Mouse (Mus musculus): ENCODE measurements around the gene Tnfaip2. TPM values are rescaled to one million over a fixed set of nuclear protein-coding genes. Genes with fewer than 3 reads are reported as not detected.

Tnfaip2 gene
- polyA plus RNA-seq, 1 experiment: 4.7 TPM

DNA sequence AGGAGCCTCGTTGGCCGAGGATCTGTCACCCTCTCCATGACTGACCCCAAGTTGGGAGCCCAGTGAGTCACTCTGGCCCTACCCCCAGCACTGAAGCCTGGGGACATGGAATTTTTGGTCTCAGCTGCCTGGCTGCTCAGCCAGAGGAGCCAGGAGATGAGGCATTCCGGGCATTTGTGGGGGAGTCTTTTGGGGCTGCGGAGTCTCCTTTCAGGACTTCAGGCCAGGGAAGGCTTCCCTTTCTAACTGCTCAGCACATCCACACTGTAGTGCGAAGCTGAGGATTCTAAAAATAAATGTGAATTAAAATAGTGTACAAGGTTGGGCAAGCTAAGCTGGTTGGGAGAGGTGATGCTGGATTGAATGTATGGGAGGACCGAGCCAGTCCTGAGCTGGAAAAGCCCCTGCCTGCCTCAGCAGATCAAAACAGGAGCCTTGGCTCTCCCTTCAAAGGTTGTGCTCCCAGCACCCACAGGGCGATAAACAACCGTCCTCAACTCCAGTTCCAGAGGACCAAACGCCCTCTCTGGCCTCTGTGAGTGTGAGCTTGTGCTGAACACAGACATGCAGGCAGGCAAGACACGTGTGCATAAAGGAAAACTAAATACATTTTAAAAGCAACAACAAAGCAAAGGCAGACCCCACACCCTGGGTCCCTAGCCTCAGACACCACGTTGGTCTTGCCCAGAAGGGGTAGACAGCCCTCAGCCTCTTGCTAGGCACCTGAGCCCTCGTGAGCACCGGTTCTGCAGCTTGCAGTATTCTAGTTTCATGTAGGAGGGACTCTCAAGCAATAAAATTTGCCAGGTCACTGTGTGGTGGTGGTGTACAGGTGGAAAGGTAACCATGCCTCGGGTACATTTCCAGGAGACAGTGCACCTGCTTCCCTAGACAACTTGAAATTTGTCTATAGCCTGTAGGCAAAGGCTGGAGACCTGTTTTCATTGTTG is 11.1 kb upstream of the Tnfaip2 start:
- no peaks in the 10 kb centered on the region for H3K36me3 ChIP-seq (ENCODE audit: control insufficient read depth, insufficient read depth, low read length, poor library complexity, severe bottlenecking)
- H3K9me3 ChIP-seq (replicated peaks; ENCODE audit: control insufficient read depth, insufficient read depth, low read length, poor library complexity, severe bottlenecking): no peaks in the 10 kb centered on the region
- H3K27me3 ChIP-seq (ENCODE audit: control insufficient read depth, insufficient read depth, low read length, poor library complexity, severe bottlenecking): no peaks in the 10 kb centered on the region
- no peak overlapping the region for H3K4me3 ChIP-seq (ENCODE audit: low read depth, low read length)
- no peak overlapping the region for H3K27ac ChIP-seq (ENCODE audit: insufficient read depth, low read length)
- no peak overlapping the region for H3K9ac ChIP-seq (ENCODE audit: low read depth, poor library complexity, severe bottlenecking)
- peaks cover 11% of the 10 kb centered on the region for H3K4me1 ChIP-seq (ENCODE audit: control insufficient read depth, insufficient read depth, low read length)
- TF ChIP-seq CTCF (IDR thresholded peaks at IDR 0.05; ENCODE audit: low read depth, low read length): no peak
- no peak for TF ChIP-seq EP300 (IDR thresholded peaks at IDR 0.05; ENCODE audit: insufficient read depth, low read depth, low read length)
- TF ChIP-seq POLR2A (IDR thresholded peaks at IDR 0.05; ENCODE audit: insufficient read depth, low read length): no peak

DNA sequence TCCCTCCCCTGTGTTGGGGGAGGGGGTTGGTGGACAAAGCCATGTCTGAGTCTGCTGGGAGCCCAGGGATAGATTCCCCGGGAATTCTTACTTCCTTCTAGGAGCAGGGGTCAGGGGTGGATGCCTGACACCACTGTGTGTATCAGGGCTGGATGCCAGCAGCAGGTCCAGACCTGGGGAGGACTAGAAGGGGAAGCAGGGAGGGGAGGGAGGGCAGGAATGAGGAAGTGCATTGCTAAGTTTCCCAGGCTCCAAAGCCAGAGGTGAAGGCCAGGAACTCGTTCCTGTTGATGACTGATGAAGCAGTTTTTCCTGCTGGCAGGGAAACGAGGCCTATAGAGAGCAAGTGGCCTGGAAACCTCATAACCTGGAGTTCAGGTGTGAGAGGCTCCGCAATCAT is 10.2 kb upstream of the Tnfaip2 start:
- H3K36me3 ChIP-seq (ENCODE audit: control insufficient read depth, insufficient read depth, low read length, poor library complexity, severe bottlenecking): no peaks in the 10 kb centered on the region
- H3K9ac ChIP-seq (ENCODE audit: low read depth, poor library complexity, severe bottlenecking): no peak overlapping the region
- no peaks in the 10 kb centered on the region for H3K27me3 ChIP-seq (ENCODE audit: control insufficient read depth, insufficient read depth, low read length, poor library complexity, severe bottlenecking)
- H3K27ac ChIP-seq (ENCODE audit: insufficient read depth, low read length): no peak overlapping the region
- no peak overlapping the region for H3K4me3 ChIP-seq (ENCODE audit: low read depth, low read length)
- H3K9me3 ChIP-seq (replicated peaks; ENCODE audit: control insufficient read depth, insufficient read depth, low read length, poor library complexity, severe bottlenecking): no peaks in the 10 kb centered on the region
- peaks cover 11% of the 10 kb centered on the region for H3K4me1 ChIP-seq (ENCODE audit: control insufficient read depth, insufficient read depth, low read length)
- no peak for TF ChIP-seq EP300 (IDR thresholded peaks at IDR 0.05; ENCODE audit: insufficient read depth, low read depth, low read length)
- TF ChIP-seq CTCF (IDR thresholded peaks at IDR 0.05; ENCODE audit: low read depth, low read length): no peak
- TF ChIP-seq POLR2A (IDR thresholded peaks at IDR 0.05; ENCODE audit: insufficient read depth, low read length): no peak

DNA sequence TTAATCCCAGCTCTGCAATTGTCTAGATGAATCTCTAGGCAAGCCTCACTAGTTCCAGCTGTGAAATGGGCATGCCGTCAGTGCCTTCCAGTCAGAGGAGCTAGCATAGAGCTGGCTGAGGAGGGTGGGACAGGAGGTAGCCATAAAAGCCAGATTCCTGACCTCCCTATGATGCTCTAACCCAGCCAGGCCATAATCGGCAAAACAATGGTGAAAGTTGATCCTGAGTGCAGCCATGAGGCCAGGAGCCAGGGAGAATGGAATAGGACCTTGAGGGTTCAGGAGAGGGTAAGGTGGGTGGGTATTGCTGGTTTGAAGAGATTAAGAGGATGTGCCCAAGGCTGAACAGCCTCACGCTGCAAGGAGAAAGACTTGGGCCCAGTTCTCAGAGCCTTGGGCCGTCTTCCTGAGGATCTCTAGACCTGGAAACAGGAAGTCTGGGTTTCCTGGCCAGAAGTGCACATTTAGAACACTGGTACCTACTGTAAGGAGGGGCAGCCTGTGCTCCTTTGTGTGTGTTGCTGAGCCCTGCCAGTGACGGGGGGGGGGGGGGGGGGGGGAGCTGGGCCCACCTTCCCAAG is 9.4 kb upstream of the Tnfaip2 start:
- Histone ChIP-seq H3K9ac (ENCODE audit: low read depth, poor library complexity, severe bottlenecking) (no peak overlapping the region), H3K4me1 (ENCODE audit: control insufficient read depth, insufficient read depth, low read length) (peaks cover 11% of the 10 kb centered on the region), H3K36me3 (ENCODE audit: control insufficient read depth, insufficient read depth, low read length, poor library complexity, severe bottlenecking) (no peaks in the 10 kb centered on the region), H3K27me3 (ENCODE audit: control insufficient read depth, insufficient read depth, low read length, poor library complexity, severe bottlenecking) (no peaks in the 10 kb centered on the region), H3K4me3 (ENCODE audit: low read depth, low read length) (no peak overlapping the region), H3K27ac (ENCODE audit: insufficient read depth, low read length) (no peak overlapping the region), H3K9me3 (replicated peaks; ENCODE audit: control insufficient read depth, insufficient read depth, low read length, poor library complexity, severe bottlenecking) (no peaks in the 10 kb centered on the region)
- no peak for TF ChIP-seq CTCF (IDR thresholded peaks at IDR 0.05; ENCODE audit: low read depth, low read length)
- TF ChIP-seq POLR2A (IDR thresholded peaks at IDR 0.05; ENCODE audit: insufficient read depth, low read length): no peak
- no peak for TF ChIP-seq EP300 (IDR thresholded peaks at IDR 0.05; ENCODE audit: insufficient read depth, low read depth, low read length)

DNA sequence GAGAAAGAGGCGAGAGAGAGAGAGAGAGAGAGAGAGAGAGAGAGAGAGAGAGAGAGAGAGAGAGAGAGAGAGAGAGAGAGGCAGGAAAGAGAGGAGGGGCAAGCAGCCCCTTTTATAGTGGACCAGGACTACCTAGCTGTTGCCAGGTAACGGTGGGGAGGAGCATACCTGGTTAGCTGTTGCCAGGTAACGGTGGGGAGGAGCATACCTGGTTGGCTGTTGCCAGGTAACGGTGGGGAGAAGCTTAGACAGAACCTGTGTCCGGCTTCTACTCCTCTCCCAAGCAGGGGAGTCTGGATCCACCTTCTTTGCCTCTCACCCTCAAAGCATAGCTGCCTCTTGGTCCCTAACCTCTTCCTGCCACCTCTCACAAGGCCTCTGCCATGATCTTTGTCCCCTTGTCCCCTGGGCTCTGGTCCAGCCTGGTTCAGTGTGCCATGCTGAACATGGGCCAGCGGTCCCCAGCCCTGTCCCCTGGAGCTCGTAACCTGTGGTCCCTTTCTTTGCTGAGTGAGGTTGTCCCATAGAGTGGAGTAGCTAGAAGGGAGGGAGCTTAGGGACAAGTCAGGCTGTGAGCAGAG is 8.0 kb upstream of the Tnfaip2 start:
- no peak overlapping the region for H3K9ac ChIP-seq (ENCODE audit: low read depth, poor library complexity, severe bottlenecking)
- no peak for TF ChIP-seq POLR2A (IDR thresholded peaks at IDR 0.05; ENCODE audit: insufficient read depth, low read length)
- TF ChIP-seq EP300 (IDR thresholded peaks at IDR 0.05; ENCODE audit: insufficient read depth, low read depth, low read length): no peak
- no peak for TF ChIP-seq CTCF (IDR thresholded peaks at IDR 0.05; ENCODE audit: low read depth, low read length)
- no peak overlapping the region for H3K4me3 ChIP-seq (ENCODE audit: low read depth, low read length)
- peaks cover 11% of the 10 kb centered on the region for H3K4me1 ChIP-seq (ENCODE audit: control insufficient read depth, insufficient read depth, low read length)
- H3K27me3 ChIP-seq (ENCODE audit: control insufficient read depth, insufficient read depth, low read length, poor library complexity, severe bottlenecking): no peaks in the 10 kb centered on the region
- no peak overlapping the region for H3K27ac ChIP-seq (ENCODE audit: insufficient read depth, low read length)
- H3K9me3 ChIP-seq (replicated peaks; ENCODE audit: control insufficient read depth, insufficient read depth, low read length, poor library complexity, severe bottlenecking): no peaks in the 10 kb centered on the region
- H3K36me3 ChIP-seq (ENCODE audit: control insufficient read depth, insufficient read depth, low read length, poor library complexity, severe bottlenecking): no peaks in the 10 kb centered on the region

DNA sequence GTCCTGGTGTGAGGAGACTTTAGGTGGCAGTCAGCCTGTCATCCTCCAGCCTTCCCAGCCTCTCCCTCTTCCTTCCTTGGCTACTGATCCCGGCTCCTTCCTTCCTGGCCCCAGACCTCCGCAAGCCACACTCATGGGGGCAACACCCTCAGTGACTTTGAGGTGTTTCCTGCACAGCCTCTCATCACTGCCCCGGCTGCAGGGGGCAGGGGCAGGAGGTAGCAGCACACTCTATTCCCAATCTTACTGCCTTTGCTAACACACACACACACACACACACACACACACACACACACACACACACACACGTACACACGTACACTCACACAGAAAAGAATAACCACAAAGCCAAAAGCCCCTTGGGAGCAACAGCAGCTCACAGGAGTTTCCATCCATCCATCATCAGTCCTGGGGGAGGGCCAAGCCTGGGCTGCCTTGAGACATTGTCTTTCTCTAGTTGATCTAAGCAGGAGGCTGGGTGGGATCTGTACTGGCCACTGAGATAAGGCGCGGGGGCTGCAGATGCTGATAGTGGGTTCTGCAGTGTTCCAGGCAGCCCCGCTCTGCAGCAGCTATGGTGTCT is 7.4 kb upstream of the Tnfaip2 start:
- no peak for TF ChIP-seq CTCF (IDR thresholded peaks at IDR 0.05; ENCODE audit: low read depth, low read length)
- TF ChIP-seq POLR2A (IDR thresholded peaks at IDR 0.05; ENCODE audit: insufficient read depth, low read length): no peak
- no peak for TF ChIP-seq EP300 (IDR thresholded peaks at IDR 0.05; ENCODE audit: insufficient read depth, low read depth, low read length)
- Histone ChIP-seq H3K27ac (ENCODE audit: insufficient read depth, low read length) (no peak overlapping the region), H3K4me3 (ENCODE audit: low read depth, low read length) (no peak overlapping the region), H3K9ac (ENCODE audit: low read depth, poor library complexity, severe bottlenecking) (no peak overlapping the region), H3K9me3 (replicated peaks; ENCODE audit: control insufficient read depth, insufficient read depth, low read length, poor library complexity, severe bottlenecking) (no peaks in the 10 kb centered on the region), H3K36me3 (ENCODE audit: control insufficient read depth, insufficient read depth, low read length, poor library complexity, severe bottlenecking) (no peaks in the 10 kb centered on the region), H3K4me1 (ENCODE audit: control insufficient read depth, insufficient read depth, low read length) (peaks cover 11% of the 10 kb centered on the region), H3K27me3 (ENCODE audit: control insufficient read depth, insufficient read depth, low read length, poor library complexity, severe bottlenecking) (no peaks in the 10 kb centered on the region)
